Comparison of ENCODE assay signal across 8 mouse cellular contexts in the genomic region with DNA sequence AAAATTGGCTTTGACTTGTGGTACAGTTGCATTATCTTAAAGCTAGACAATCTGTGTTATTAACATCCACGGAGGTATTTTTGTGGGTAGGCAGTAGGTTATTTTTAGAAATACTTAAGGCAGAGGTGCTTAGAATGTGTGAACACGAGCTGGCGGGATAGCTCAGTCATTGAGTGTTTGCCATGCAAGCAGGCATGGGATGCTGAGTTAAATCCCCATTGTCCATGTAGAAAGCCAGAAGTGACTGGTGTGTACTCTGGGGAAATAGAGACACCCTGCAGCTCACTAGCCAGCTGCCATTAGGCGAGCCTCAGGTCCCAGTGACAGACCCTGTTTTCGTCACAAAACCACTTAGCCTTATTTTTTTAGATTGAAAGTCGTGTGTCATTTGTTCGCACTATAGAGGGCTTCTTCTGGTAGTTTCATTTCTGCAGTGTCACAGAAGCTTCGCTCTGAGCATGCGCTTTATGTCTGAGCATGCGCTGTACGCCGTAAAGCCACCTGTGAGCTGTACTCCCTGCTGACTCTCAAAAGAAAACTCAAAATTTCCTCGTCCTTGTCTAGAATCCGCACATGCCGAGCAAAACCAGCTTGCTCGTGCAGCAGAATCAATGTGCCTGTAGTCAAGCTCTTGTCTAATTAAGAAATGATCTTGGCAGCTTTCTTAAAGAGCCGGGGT. TPM values are rescaled to one million over a fixed set of nuclear protein-coding genes. Genes with fewer than 3 reads are reported as not detected.
DNase-seq lines count a peak whose midpoint lies in the region; ATAC-seq lines count a peak whose summit lies in the region.

No protein-coding gene starts in this region.

- ATAC-seq in intestine, embryonic 15.5 days, result no peak

- H3K36me3 ChIP-seq in intestine, embryonic 15.5 days, result no peaks in the 10 kb centered on the region

- H3K27ac ChIP-seq in intestine, embryonic 15.5 days, result no peak overlapping the region

- 83% methylated on average over 17 of the region's 17 CpGs for WGBS in intestine, embryonic 15.5 days

- H3K4me3 ChIP-seq in intestine, embryonic 15.5 days (replicated peaks), result no peak overlapping the region

- DNase-seq in thymus, adult 18-20 months, result peak; percentile 68 to 79
- no peak for DNase-seq in thymus, postnatal 0 days (ENCODE audit: low spot score)
- DNase-seq in frontal cortex, postnatal 14 days (ENCODE audit: low spot score in 2 of 2), result peak; percentile 44 to 58
- peak; percentile 31 to 63 for DNase-seq in layer of hippocampus, postnatal 25 days (ENCODE audit: extremely low spot score in 1 of 2, low spot score in 1 of 2)
- DNase-seq in retina, embryonic 14.5 days (ENCODE audit: low spot score), result peak; percentile 62
- no peak for DNase-seq in gastrocnemius, adult 18-20 months (ENCODE audit: low spot score)
- DNase-seq in embryo, embryonic 11 days, result no peak

- H3K9ac ChIP-seq in intestine, embryonic 15.5 days, result no peak overlapping the region

- H3K27me3 ChIP-seq in intestine, embryonic 15.5 days (replicated peaks), result no peaks in the 10 kb centered on the region

- no peaks in the 10 kb centered on the region for H3K9me3 ChIP-seq in intestine, embryonic 15.5 days

- no peaks in the 10 kb centered on the region for H3K4me1 ChIP-seq in intestine, embryonic 15.5 days (replicated peaks)

- H3K4me2 ChIP-seq in intestine, embryonic 15.5 days (replicated peaks), result no peak overlapping the region

RNA-seq across cellular contexts. Expression of a gene that starts 58.5 kb away (rescaled TPM):
- polyA plus RNA-seq in thymus, postnatal 0 days (2015; fragmentation: Nextera tagmentation; extraction: Ambion mirVana), result 6.6 and 9.2 TPM in 2 replicates
- total RNA-seq in layer of hippocampus, postnatal 25 days (2021), result 10 to 100 TPM; 37.8 to 40.8 TPM
- polyA plus RNA-seq in intestine, embryonic 15.5 days (2015; fragmentation: Nextera tagmentation; extraction: Ambion mirVana), result 46.4 and 47.8 TPM in 2 replicates
- total RNA-seq in gastrocnemius, adult 18-20 months (2021), result under 1 TPM; 0.39 to 0.62 TPM

Comparison
In these comparisons a context has a peak if more than half of its experiments do, and no peak if none do; other contexts are left out.
1. DNase-seq: peak in thymus, adult 18-20 months (2 of 2), frontal cortex, postnatal 14 days (2 of 2), layer of hippocampus, postnatal 25 days (2 of 2) and retina, embryonic 14.5 days (single experiment); none in thymus, postnatal 0 days (single experiment), gastrocnemius, adult 18-20 months (single experiment) and embryo, embryonic 11 days (single experiment).
2. RNA of a gene that starts 58.5 kb away (total RNA-seq): 37.8 to 40.8 TPM in layer of hippocampus, postnatal 25 days; 0.39 to 0.62 TPM in gastrocnemius, adult 18-20 months; every median in the first group is over 10 times any median in the second.